29 mouse cellular contexts compared by ENCODE assay signal in genomic region chr17:86227389-86227788, GRCm38 (mm10). TPM values are rescaled to one million over a fixed set of nuclear protein-coding genes. Genes with fewer than 3 reads are reported as not detected.
DNase-seq lines count a peak whose midpoint lies in the region; ATAC-seq and TF ChIP-seq lines count a peak whose summit lies in the region.
"Had no signal": no experiment of that assay in that cellular context is flagged by ENCODE, and none has a peak within 500 bp of the region (broad histone marks: within the 10 kb centered on the region; RNA-seq: fewer than 3 reads in every experiment).

No protein-coding gene starts in this region.

- no peak overlapping the region for H3K4me3 ChIP-seq in forebrain, postnatal 0 days (ENCODE audit: low read depth, low read length)
- H3K4me3 ChIP-seq in forebrain, embryonic 12.5 days (replicated peaks) = no peak overlapping the region
- H3K4me3 ChIP-seq in hindbrain, embryonic 16.5 days (ENCODE audit: low read length) = no peak overlapping the region
- no peak overlapping the region for H3K4me3 ChIP-seq in hindbrain, embryonic 12.5 days
- no peak overlapping the region for H3K4me3 ChIP-seq in layer of hippocampus, adult 2 months
- H3K4me3 ChIP-seq: embryonic facial prominence, embryonic 12.5 days; forebrain, embryonic 15.5 days; heart, embryonic 15.5 days; limb, embryonic 10.5 days; limb, embryonic 15.5 days; liver, embryonic 13.5 days; midbrain, embryonic 13.5 days; neural tube, embryonic 15.5 days had no signal

- H3K36me3 ChIP-seq in forebrain, postnatal 0 days (ENCODE audit: insufficient read depth) = no peaks in the 10 kb centered on the region
- H3K36me3 ChIP-seq in forebrain, embryonic 12.5 days (replicated peaks) = no peaks in the 10 kb centered on the region
- no peaks in the 10 kb centered on the region for H3K36me3 ChIP-seq in hindbrain, embryonic 16.5 days (ENCODE audit: control insufficient read depth, insufficient read depth, low read length)
- no peaks in the 10 kb centered on the region for H3K36me3 ChIP-seq in hindbrain, embryonic 12.5 days
- H3K36me3 ChIP-seq: embryonic facial prominence, embryonic 12.5 days; forebrain, embryonic 15.5 days; heart, embryonic 15.5 days; limb, embryonic 10.5 days; limb, embryonic 15.5 days; liver, embryonic 13.5 days; midbrain, embryonic 13.5 days; neural tube, embryonic 15.5 days had no signal

- TF ChIP-seq CTCF in forebrain, postnatal 0 days (IDR thresholded peaks at IDR 0.05; ENCODE audit: low read depth) = no peak
- no peak for TF ChIP-seq CTCF in layer of hippocampus, adult 2 months (conservative IDR thresholded peaks at IDR 0.05)

- peak; percentile 42; the same call in 1 of the 2 replicates for ATAC-seq in forebrain, postnatal 0 days
- no peak for ATAC-seq in forebrain, embryonic 12.5 days (ENCODE audit: low FRiP score)
- ATAC-seq in hindbrain, embryonic 16.5 days = peak; percentile 14; the same call in 1 of the 2 replicates
- no peak for ATAC-seq in hindbrain, embryonic 12.5 days (ENCODE audit: low FRiP score)
- ATAC-seq: forebrain, embryonic 15.5 days; inflammation-experienced regulatory T-cells, adult 6 months; midbrain, embryonic 13.5 days had no signal

- no peaks in the 10 kb centered on the region for H3K9me3 ChIP-seq in forebrain, postnatal 0 days (ENCODE audit: low read length)
- no peaks in the 10 kb centered on the region for H3K9me3 ChIP-seq in forebrain, embryonic 12.5 days
- H3K9me3 ChIP-seq in hindbrain, embryonic 16.5 days (ENCODE audit: control insufficient read depth, low read length) = no peaks in the 10 kb centered on the region
- H3K9me3 ChIP-seq in hindbrain, embryonic 12.5 days (replicated peaks) = no peaks in the 10 kb centered on the region
- H3K9me3 ChIP-seq: embryonic facial prominence, embryonic 12.5 days; forebrain, embryonic 15.5 days; heart, embryonic 15.5 days; limb, embryonic 10.5 days; limb, embryonic 15.5 days; liver, embryonic 13.5 days; midbrain, embryonic 13.5 days; neural tube, embryonic 15.5 days had no signal

- 62% methylated on average over 3 of the region's 3 CpGs for WGBS in forebrain, postnatal 0 days
- WGBS in forebrain, embryonic 12.5 days = 87% methylated on average over 3 of the region's 3 CpGs
- WGBS in hindbrain, embryonic 16.5 days = 65% methylated on average over 3 of the region's 3 CpGs
- WGBS in hindbrain, embryonic 12.5 days = 73% methylated on average over 3 of the region's 3 CpGs

- no peaks in the 10 kb centered on the region for H3K27me3 ChIP-seq in forebrain, postnatal 0 days (ENCODE audit: insufficient read depth, low read length)
- no peaks in the 10 kb centered on the region for H3K27me3 ChIP-seq in forebrain, embryonic 12.5 days
- no peaks in the 10 kb centered on the region for H3K27me3 ChIP-seq in hindbrain, embryonic 16.5 days (replicated peaks; ENCODE audit: control insufficient read depth, insufficient read depth, low read length)
- no peaks in the 10 kb centered on the region for H3K27me3 ChIP-seq in hindbrain, embryonic 12.5 days
- H3K27me3 ChIP-seq: embryonic facial prominence, embryonic 12.5 days; forebrain, embryonic 15.5 days; heart, embryonic 15.5 days; limb, embryonic 15.5 days; liver, embryonic 13.5 days; midbrain, embryonic 13.5 days; neural tube, embryonic 15.5 days had no signal

- H3K27ac ChIP-seq in forebrain, postnatal 0 days (ENCODE audit: low read depth, low read length) = no peak overlapping the region
- no peak overlapping the region for H3K27ac ChIP-seq in forebrain, embryonic 12.5 days
- H3K27ac ChIP-seq in hindbrain, embryonic 16.5 days (ENCODE audit: low read depth, low read length) = no peak overlapping the region
- no peak overlapping the region for H3K27ac ChIP-seq in hindbrain, embryonic 12.5 days
- H3K27ac ChIP-seq in layer of hippocampus, adult 2 months = peak overlapping the region; percentile 61
- H3K27ac ChIP-seq: embryonic facial prominence, embryonic 12.5 days; forebrain, embryonic 15.5 days; heart, embryonic 15.5 days; limb, embryonic 10.5 days; limb, embryonic 15.5 days; liver, embryonic 13.5 days; macrophage; midbrain, embryonic 13.5 days; neural tube, embryonic 15.5 days had no signal

- DNase-seq in forebrain, postnatal 0 days = no peak
- DNase-seq in layer of hippocampus, adult 2 months (ENCODE audit: low spot score in 2 of 2) = no peak
- no peak for DNase-seq in layer of hippocampus, postnatal 10 days (ENCODE audit: low spot score in 2 of 2)
- DNase-seq in adipocyte (ENCODE audit: low spot score) = peak; percentile 69
- DNase-seq in urinary bladder, adult 2 months (ENCODE audit: low spot score) = no peak
- DNase-seq: cerebellum, adult 11-12 months; cerebellum, adult 9-11 months; embryo, embryonic 11 days; gastrocnemius, postnatal 10 days; kidney, adult 18-20 months; kidney, postnatal 10 days; liver, embryonic 13.5 days; lung, adult 18-20 months; lung, postnatal 10 days; retina, postnatal 1 day; right cerebral cortex, postnatal 14 days; thymus, postnatal 4 days had no signal

- H3K4me2 ChIP-seq in forebrain, postnatal 0 days (ENCODE audit: low read depth) = no peak overlapping the region
- H3K4me2 ChIP-seq in forebrain, embryonic 12.5 days = no peak overlapping the region
- no peak overlapping the region for H3K4me2 ChIP-seq in hindbrain, embryonic 16.5 days (ENCODE audit: low read length)
- H3K4me2 ChIP-seq in hindbrain, embryonic 12.5 days (replicated peaks) = no peak overlapping the region
- H3K4me2 ChIP-seq: embryonic facial prominence, embryonic 12.5 days; forebrain, embryonic 15.5 days; heart, embryonic 15.5 days; limb, embryonic 15.5 days; liver, embryonic 13.5 days; midbrain, embryonic 13.5 days; neural tube, embryonic 15.5 days had no signal

- H3K4me1 ChIP-seq in forebrain, postnatal 0 days (ENCODE audit: insufficient read depth) = no peaks in the 10 kb centered on the region
- H3K4me1 ChIP-seq in forebrain, embryonic 12.5 days = no peaks in the 10 kb centered on the region
- peaks cover 11% of the 10 kb centered on the region for H3K4me1 ChIP-seq in hindbrain, embryonic 16.5 days (ENCODE audit: control insufficient read depth, insufficient read depth, low read depth, low read length)
- H3K4me1 ChIP-seq in hindbrain, embryonic 12.5 days = no peaks in the 10 kb centered on the region; the same call in 1 of the 2 replicates
- H3K4me1 ChIP-seq: embryonic facial prominence, embryonic 12.5 days; liver, embryonic 13.5 days had no signal

- H3K9ac ChIP-seq in forebrain, postnatal 0 days = no peak overlapping the region
- H3K9ac ChIP-seq in forebrain, embryonic 12.5 days = no peak overlapping the region
- no peak overlapping the region for H3K9ac ChIP-seq in hindbrain, embryonic 16.5 days (ENCODE audit: low read depth, low read length)
- H3K9ac ChIP-seq in hindbrain, embryonic 12.5 days = no peak overlapping the region
- H3K9ac ChIP-seq: embryonic facial prominence, embryonic 12.5 days; forebrain, embryonic 15.5 days; heart, embryonic 15.5 days; limb, embryonic 15.5 days; liver, embryonic 13.5 days; midbrain, embryonic 13.5 days; neural tube, embryonic 15.5 days had no signal

RNA-seq across cellular contexts. Expression of gene Prkce, which starts 59.8 kb away (rescaled TPM):
- 90.0 and 94.3 TPM in 2 replicates for total RNA-seq in forebrain, postnatal 0 days (2014; rRNA removed)
- 59.8 and 91.3 TPM in 2 replicates for polyA plus RNA-seq in forebrain, postnatal 0 days (2015; fragmentation: Nextera tagmentation; extraction: Ambion mirVana)
- polyA plus RNA-seq in forebrain, embryonic 12.5 days (2016; fragmentation: Nextera tagmentation; extraction: Ambion mirVana) = 4.6 and 6.0 TPM in 2 replicates
- polyA plus RNA-seq in hindbrain, embryonic 16.5 days (2015; fragmentation: Nextera tagmentation; extraction: Ambion mirVana) = 35.7 and 36.4 TPM in 2 replicates
- polyA plus RNA-seq in hindbrain, embryonic 12.5 days (2016; fragmentation: Nextera tagmentation; extraction: Ambion mirVana) = 11.0 and 12.0 TPM in 2 replicates
- 100 to 1,000 TPM; 422 to 451 TPM for total RNA-seq in layer of hippocampus, adult 2 months (2021)
- total RNA-seq in layer of hippocampus, postnatal 10 days (2021) = 100 to 1,000 TPM; 315 to 338 TPM
- 5.8 and 9.3 TPM in 2 replicates for polyA plus RNA-seq in urinary bladder, adult 2 months (2012; rRNA removed)

Comparison
In these comparisons a context has a peak if more than half of its experiments do, and no peak if none do; other contexts are left out.
1. ATAC-seq: peak in forebrain, postnatal 0 days (single experiment) and hindbrain, embryonic 16.5 days (single experiment); none in forebrain, embryonic 12.5 days (single experiment) and hindbrain, embryonic 12.5 days (single experiment).